Mouse (Mus musculus) kidney, adult 2 months (tissue): ENCODE results near the gene Gh.

ENCODE experiments used
- CTCF ChIP-seq: fragments of 200-500 bp; conservative IDR thresholded peaks from 2 replicates; pipeline ENCODE4 v1.5.1; 2011; ENCODE audit warnings: low read depth, mild to moderate bottlenecking, control low read depth, low read length, moderate library complexity, mixed read lengths; ENCODE audit not compliant: insufficient read depth, insufficient read length
- POLR2A ChIP-seq: fragments of 200-500 bp; IDR thresholded peaks from one replicate; pipeline ENCODE4 v1.6.1; 2011; ENCODE audit warnings: low read depth, low read length, control low read depth

GRCm38 (mm10) chr11:106274971-106275411 lies 26.7 kb downstream of the Gh start:
- TF ChIP-seq CTCF = no peak
- TF ChIP-seq POLR2A = no peak
